20 mouse cellular contexts compared by ENCODE assay signal in genomic region chr9:54071474-54072095, GRCm38 (mm10). TPM values are rescaled to one million over a fixed set of nuclear protein-coding genes. Genes with fewer than 3 reads are reported as not detected.
"Had no signal": no experiment of that assay in that cellular context is flagged by ENCODE, and none has a peak within 500 bp of the region (broad histone marks: within the 10 kb centered on the region; RNA-seq: fewer than 3 reads in every experiment).

No protein-coding gene starts in this region.

- ATAC-seq: liver, postnatal 0 days; midbrain, embryonic 13.5 days; midbrain, embryonic 15.5 days had no signal

- H3K9me3 ChIP-seq: liver, embryonic 15.5 days; lung, embryonic 15.5 days; midbrain, embryonic 13.5 days; midbrain, embryonic 15.5 days; neural tube, embryonic 12.5 days; stomach, embryonic 15.5 days had no signal

- H3K27ac ChIP-seq: liver, embryonic 15.5 days; lung, embryonic 15.5 days; macrophage; midbrain, embryonic 13.5 days; midbrain, embryonic 15.5 days; neural tube, embryonic 12.5 days; stomach, embryonic 15.5 days; stomach, postnatal 0 days had no signal

- H3K4me3 ChIP-seq: liver, embryonic 15.5 days; lung, embryonic 15.5 days; megakaryocyte, embryonic 14.5 days; midbrain, embryonic 13.5 days; midbrain, embryonic 15.5 days; neural tube, embryonic 12.5 days; stomach, embryonic 15.5 days had no signal

- H3K36me3 ChIP-seq: liver, embryonic 15.5 days; lung, embryonic 15.5 days; midbrain, embryonic 13.5 days; midbrain, embryonic 15.5 days; neural tube, embryonic 12.5 days; stomach, embryonic 15.5 days had no signal

- H3K4me2 ChIP-seq: liver, embryonic 15.5 days; lung, embryonic 15.5 days; midbrain, embryonic 11.5 days; midbrain, embryonic 13.5 days; midbrain, embryonic 15.5 days; neural tube, embryonic 12.5 days; stomach, embryonic 15.5 days had no signal

- DNase-seq: liver, postnatal 0 days; lung, adult 2 months; lung, postnatal 10 days; right cerebral cortex, postnatal 25 days; thymus, adult 18-20 months; thymus, postnatal 25 days; thymus, postnatal 4 days had no signal

- H3K9ac ChIP-seq: liver, embryonic 15.5 days; liver, postnatal 0 days; lung, embryonic 15.5 days; midbrain, embryonic 13.5 days; midbrain, embryonic 15.5 days; neural tube, embryonic 12.5 days; stomach, embryonic 15.5 days had no signal

RNA-seq across cellular contexts. Expression of gene Tnfaip8l3, which starts 3.4 kb away (rescaled TPM):
- total RNA-seq: megakaryocyte progenitor cell, adult 5-6 weeks; monocyte, adult 5-6 weeks; neutrophil, adult 5-6 weeks had no signal
- polyA plus RNA-seq: macrophage had no signal
